Mouse (Mus musculus) forebrain, embryonic 11.5 days (tissue): ENCODE results near the gene Fbn1. TPM values are rescaled to one million over a fixed set of nuclear protein-coding genes. Genes with fewer than 3 reads are reported as not detected.

Source experiments
- ATAC-seq: fragments of 200-750 bp; cut with Nextera tagmentation; replicated peaks from 2 replicates; pipeline ENCODE4 v1.8.0; 2017; ENCODE audit warnings: moderate TSS enrichment; ENCODE audit not compliant: low FRiP score
- DNase-seq: peaks from one replicate; pipeline ENCODE4 v3.0.0-alpha.2; 2017; ENCODE audit warnings: low spot score
- H3K27ac ChIP-seq: fragments of 300-500 bp; sonication (generic); 2 replicates; pipeline ENCODE4 v1.5.1; 2014; ENCODE audit warnings: low read depth, low read length
- H3K27me3 ChIP-seq: fragments of 300-500 bp; sonication (generic); 2 replicates; pipeline ENCODE4 v1.6.1; 2014; ENCODE audit warnings: mild to moderate bottlenecking, low read length, mixed read lengths; ENCODE audit not compliant: control insufficient read depth, insufficient read depth
- H3K36me3 ChIP-seq: fragments of 300-500 bp; sonication (generic); 2 replicates; pipeline ENCODE4 v1.6.1; 2014; ENCODE audit warnings: mild to moderate bottlenecking, low read length, moderate library complexity, mixed read lengths; ENCODE audit not compliant: control insufficient read depth, insufficient read depth
- H3K4me1 ChIP-seq: fragments of 300-500 bp; sonication (generic); replicated peaks from 2 replicates; pipeline ENCODE4 v1.6.1; 2014; ENCODE audit warnings: low read length, mixed read lengths; ENCODE audit not compliant: control insufficient read depth, insufficient read depth
- H3K4me2 ChIP-seq: fragments of 300-500 bp; sonication (generic); 2 replicates; pipeline ENCODE4 v1.6.1; 2014; ENCODE audit warnings: low read depth, mild to moderate bottlenecking, low read length, moderate library complexity, mixed read lengths; ENCODE audit not compliant: severe bottlenecking
- H3K4me3 ChIP-seq: fragments of 300-500 bp; sonication (generic); 2 replicates; pipeline ENCODE4 v1.5.1; 2014; ENCODE audit warnings: low read depth, low read length
- H3K9ac ChIP-seq: fragments of 300-500 bp; sonication (generic); 2 replicates; pipeline ENCODE4 v1.6.1; 2014; ENCODE audit warnings: low read length
- H3K9me3 ChIP-seq: fragments of 300-500 bp; sonication (generic); 2 replicates; pipeline ENCODE4 v1.6.1; 2016; ENCODE audit warnings: low read length, mixed read lengths; ENCODE audit not compliant: control insufficient read depth
- WGBS: fragments of 180-500 bp; shearing (Covaris S2); extraction: QIAGEN DNeasy Blood & Tissue Kit; methylation state at CpG from one replicate; pipeline ENCODE4 v1.1.7; 2014; 5-methylcytosine and 5-hydroxymethylcytosine counted together
- polyA plus RNA-seq: library from polyadenylated mRNA; unstranded; fragments of >200 nt; fragmentation: Nextera tagmentation; extraction: Ambion mirVana; gene quantifications from 2 replicates; pipeline ENCODE4 v1.2.1, GENCODE M21; 2014

Fbn1 gene
- polyA plus RNA-seq, 1 experiment from 2014 or later: 8.8 TPM

DNA sequence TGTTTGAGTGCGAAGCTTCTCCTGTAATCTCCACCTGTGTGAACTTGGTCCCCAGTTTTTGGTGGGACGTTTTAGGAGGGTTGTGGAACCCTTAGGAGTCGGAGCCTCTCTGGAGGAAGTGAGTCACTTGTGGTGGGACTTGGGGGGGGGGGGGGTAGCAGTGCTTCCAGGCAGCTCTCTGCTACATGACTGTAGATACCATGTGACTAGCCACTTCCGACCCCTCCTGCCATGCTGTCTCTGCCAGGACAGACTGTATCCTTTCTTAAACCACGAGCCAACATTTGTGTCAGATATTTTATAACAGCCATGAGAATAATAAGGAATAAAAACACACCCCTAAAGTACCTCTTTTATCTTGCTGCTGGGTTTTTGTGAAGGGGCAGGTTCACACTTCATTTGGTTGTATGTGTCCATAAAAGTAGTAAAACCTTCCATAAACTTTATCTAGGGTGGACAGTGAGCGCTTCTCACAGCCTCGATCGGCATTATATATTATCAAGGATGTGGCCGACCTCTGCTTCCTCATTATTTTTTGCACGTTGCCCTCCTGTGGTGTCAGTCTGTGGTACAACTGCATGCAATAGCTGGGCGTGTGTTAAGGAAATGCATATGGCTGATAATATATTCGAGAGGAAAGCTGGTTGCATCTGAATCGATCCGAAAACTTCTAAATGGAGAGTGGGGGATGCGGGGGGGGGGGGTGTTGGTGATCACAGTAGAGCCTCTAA is 51.6 kb downstream of the Fbn1 start:
- H3K9ac ChIP-seq: no peak overlapping the region
- no peak for DNase-seq
- 86% methylated on average over 15 of the region's 15 CpGs for whole genome bisulfite sequencing

DNA sequence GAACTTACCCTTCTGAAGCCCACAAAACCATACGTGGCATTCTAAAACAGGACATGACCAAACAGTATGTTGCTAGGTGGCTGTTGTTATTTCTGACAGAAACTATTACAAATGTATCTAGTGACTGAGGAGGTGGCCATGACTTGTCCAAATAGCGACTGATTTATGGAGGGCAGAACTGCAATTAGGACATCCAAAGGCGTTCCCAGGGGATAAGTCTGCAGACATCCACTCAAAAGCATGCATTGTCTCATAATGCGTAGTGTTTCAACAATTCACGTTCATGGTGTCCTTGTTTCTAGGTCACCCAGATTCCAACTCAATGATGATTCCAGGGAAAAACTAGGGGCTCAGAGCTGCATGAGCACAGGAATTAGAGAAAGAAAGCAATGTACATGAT is 53.0 kb downstream of the Fbn1 start:
- no peaks in the 10 kb centered on the region for H3K27me3 ChIP-seq
- H3K27ac ChIP-seq: no peak overlapping the region
- no peak overlapping the region for H3K9ac ChIP-seq
- ATAC-seq (no peak), DNase-seq (no peak)
- no peaks in the 10 kb centered on the region for H3K9me3 ChIP-seq
- no peaks in the 10 kb centered on the region for H3K36me3 ChIP-seq
- H3K4me3 ChIP-seq: no peak overlapping the region
- WGBS: 94% methylated on average over 5 of the region's 5 CpGs
- H3K4me1 ChIP-seq: no peaks in the 10 kb centered on the region
- no peak overlapping the region for H3K4me2 ChIP-seq

More for the DNA sequence above, 51.6 kb downstream of the Fbn1 start:
- H3K27ac ChIP-seq: no peak overlapping the region
- no peak for ATAC-seq
- H3K9me3 ChIP-seq: no peaks in the 10 kb centered on the region
- H3K4me3 ChIP-seq: no peak overlapping the region
- no peak overlapping the region for H3K4me2 ChIP-seq
- no peaks in the 10 kb centered on the region for H3K4me1 ChIP-seq
- no peaks in the 10 kb centered on the region for H3K27me3 ChIP-seq
- H3K36me3 ChIP-seq: no peaks in the 10 kb centered on the region

DNA sequence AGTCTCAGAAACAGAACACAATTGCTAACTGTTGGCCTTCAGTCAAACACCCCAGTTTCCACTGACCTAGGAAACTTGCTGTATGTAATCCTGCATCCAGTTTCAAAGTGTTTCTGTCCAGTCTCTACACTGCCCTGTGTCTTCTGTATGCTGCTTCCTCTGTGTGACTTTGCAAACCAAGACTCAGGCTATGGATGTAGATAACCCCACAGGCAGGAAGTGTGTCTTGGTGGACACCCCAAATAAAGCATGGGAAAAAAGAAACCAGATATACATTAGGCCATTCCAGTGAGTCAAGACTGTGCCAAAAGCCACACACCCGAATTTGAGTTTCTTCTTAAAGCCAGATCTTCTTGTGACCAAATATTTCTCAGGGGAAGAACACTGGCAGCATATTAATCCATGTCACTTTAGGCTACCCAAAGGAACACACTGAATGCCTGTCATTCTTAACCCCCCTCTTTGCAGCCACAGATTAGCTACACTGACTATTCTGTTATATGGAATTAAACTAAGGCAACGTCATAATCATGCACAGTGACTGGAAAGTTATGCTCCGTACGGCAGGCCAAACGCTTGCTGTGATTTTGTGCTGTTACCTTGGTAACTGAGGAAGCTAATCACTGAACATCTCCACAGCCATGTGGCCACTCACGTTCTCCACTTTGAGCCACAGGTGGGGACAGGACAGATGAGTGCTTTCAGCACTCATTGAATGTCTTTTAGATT is 55.3 kb downstream of the Fbn1 start:
- 56% methylated on average over 6 of the region's 6 CpGs for WGBS
- no peaks in the 10 kb centered on the region for H3K9me3 ChIP-seq
- no peaks in the 10 kb centered on the region for H3K4me1 ChIP-seq
- H3K27me3 ChIP-seq: no peaks in the 10 kb centered on the region
- no peaks in the 10 kb centered on the region for H3K36me3 ChIP-seq
- no peak for ATAC-seq
- H3K4me2 ChIP-seq: no peak overlapping the region
- H3K27ac ChIP-seq: no peak overlapping the region
- no peak for DNase-seq
- no peak overlapping the region for H3K9ac ChIP-seq
- H3K4me3 ChIP-seq: no peak overlapping the region

DNA sequence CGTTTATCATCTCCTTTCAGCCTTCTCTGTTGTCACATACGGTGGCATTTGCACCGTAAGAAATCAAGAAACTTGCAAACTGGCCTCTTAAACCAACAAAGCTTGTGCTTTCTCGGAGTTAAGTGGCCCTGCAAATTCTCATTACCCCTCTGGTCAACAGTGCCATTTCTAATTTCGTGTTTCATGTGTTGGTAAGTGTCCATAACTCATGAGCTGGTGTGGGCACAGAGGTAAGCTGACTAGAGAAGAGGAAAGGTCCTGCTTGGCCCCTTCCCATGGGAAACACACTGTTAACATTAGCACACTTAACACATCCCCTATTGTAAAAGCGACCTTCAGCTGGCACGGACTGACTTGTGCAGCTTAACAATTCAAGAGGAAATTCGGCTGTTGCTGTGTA is 58.4 kb downstream of the Fbn1 start:
- H3K4me2 ChIP-seq: no peak overlapping the region
- no peak overlapping the region for H3K27ac ChIP-seq
- H3K4me3 ChIP-seq: no peak overlapping the region
- no peaks in the 10 kb centered on the region for H3K27me3 ChIP-seq
- no peaks in the 10 kb centered on the region for H3K9me3 ChIP-seq
- no peak overlapping the region for H3K9ac ChIP-seq
- WGBS: 88% methylated on average over 8 of the region's 8 CpGs
- no peaks in the 10 kb centered on the region for H3K36me3 ChIP-seq
- ATAC-seq (no peak), DNase-seq (no peak)
- H3K4me1 ChIP-seq: no peaks in the 10 kb centered on the region

DNA sequence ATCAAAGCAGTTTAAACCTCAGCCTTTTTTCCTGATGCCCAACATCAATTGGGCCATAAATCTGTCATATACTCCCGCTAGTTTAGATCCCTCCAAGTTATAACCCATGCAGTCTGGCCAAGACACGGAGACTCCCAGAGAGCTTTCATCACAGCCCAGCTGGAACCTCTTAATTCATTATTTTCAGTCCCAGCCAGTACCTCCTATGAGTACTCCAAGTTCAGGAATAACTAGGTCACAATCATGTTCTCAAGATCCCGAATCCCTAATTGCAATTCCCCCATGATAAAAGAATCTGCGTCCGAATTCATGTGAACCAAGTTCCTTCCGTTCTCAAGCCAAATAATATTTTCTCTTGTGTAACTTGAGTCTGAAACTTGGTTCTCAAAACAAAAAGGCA is 58.9 kb downstream of the Fbn1 start:
- H3K9ac ChIP-seq: no peak overlapping the region
- H3K27me3 ChIP-seq: no peaks in the 10 kb centered on the region
- WGBS: 92% methylated on average over 6 of the region's 6 CpGs
- H3K4me1 ChIP-seq: no peaks in the 10 kb centered on the region
- ATAC-seq (no peak), DNase-seq (no peak)
- H3K4me3 ChIP-seq: no peak overlapping the region
- no peaks in the 10 kb centered on the region for H3K36me3 ChIP-seq
- H3K27ac ChIP-seq: no peak overlapping the region
- no peaks in the 10 kb centered on the region for H3K9me3 ChIP-seq
- no peak overlapping the region for H3K4me2 ChIP-seq

DNA sequence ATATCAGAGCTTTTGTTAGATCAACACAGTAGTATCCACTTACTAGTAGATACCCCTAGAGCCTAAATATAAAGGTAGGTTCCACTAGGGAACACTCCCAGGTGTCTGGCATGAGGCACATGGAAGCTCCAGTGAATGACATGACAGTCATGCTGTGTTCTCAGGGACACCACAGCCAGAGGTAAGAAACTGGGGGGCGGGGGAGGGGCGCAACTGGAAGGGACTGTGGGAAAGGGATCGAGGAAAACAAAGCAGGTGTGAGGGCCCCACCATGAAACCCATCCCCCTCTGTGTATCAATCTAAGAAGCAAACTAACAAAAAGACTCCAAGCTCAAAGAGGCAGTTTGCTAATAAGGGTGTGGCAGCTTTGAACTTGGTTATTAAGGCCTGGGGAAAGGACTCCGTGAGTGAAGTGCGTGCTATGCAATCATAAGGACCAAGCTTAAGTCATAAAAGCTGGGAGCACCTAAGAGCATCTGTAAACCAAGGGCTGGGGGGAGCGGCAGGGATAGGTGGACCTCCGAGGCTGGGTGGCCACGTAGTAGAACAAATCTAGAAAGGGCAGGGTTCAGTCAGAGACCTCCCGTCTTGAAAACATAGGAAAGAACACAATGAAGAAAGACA is 60.4 kb downstream of the Fbn1 start:
- Histone ChIP-seq H3K4me3 (no peak overlapping the region), H3K27me3 (no peaks in the 10 kb centered on the region), H3K9ac (no peak overlapping the region), H3K4me1 (no peaks in the 10 kb centered on the region), H3K9me3 (no peaks in the 10 kb centered on the region), H3K36me3 (no peaks in the 10 kb centered on the region), H3K4me2 (no peak overlapping the region), H3K27ac (no peak overlapping the region)
- DNase-seq (no peak), ATAC-seq (no peak)
- WGBS: 84% methylated on average over 9 of the region's 9 CpGs

DNA sequence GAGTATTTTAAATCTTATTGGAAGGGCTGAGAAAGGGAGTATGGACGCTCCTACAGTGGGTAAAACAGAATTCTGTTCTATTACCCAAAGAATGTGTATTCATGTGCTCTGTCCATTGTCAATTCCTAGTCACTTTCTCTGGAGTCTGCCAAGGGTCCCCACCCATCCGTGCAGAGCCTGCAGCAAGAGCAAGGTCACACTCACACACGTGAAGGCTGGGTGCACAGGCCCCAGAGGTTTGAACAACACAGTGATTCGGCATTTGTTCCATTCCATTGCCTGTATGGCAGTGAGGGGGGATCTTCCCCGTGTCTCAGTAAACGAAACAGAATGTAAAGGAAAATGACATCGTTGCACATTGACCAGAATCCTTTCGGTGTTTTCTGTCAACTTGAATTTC is 69.4 kb downstream of the Fbn1 start:
- no peak for ATAC-seq
- WGBS: 78% methylated on average over 8 of the region's 8 CpGs
- Histone ChIP-seq H3K4me3 (no peak overlapping the region), H3K27me3 (no peaks in the 10 kb centered on the region), H3K4me2 (no peak overlapping the region), H3K4me1 (no peaks in the 10 kb centered on the region), H3K9me3 (no peaks in the 10 kb centered on the region), H3K27ac (no peak overlapping the region), H3K9ac (no peak overlapping the region), H3K36me3 (no peaks in the 10 kb centered on the region)
- DNase-seq: no peak

DNA sequence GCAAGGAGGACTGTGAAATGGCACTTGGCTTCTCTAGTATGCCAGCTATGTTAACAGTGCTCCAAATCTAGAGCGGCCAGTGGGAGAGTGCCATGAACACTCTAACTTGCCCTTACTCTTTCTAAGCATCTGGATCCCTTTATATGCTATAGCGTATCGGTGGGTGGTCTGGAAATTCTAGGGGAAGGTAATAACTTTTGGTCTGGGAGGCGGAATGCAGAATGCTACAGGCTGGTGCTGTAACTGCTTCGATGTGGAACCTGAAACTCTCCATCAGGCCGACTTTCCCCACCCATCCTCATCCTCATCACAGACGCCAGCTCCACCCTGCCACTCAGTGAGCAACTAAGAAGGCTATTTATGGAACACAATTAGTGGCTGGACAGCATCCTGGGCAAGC is 71.6 kb downstream of the Fbn1 start:
- Histone ChIP-seq H3K9me3 (no peaks in the 10 kb centered on the region), H3K4me2 (no peak overlapping the region), H3K27me3 (no peaks in the 10 kb centered on the region), H3K4me1 (no peaks in the 10 kb centered on the region), H3K36me3 (no peaks in the 10 kb centered on the region), H3K27ac (no peak overlapping the region), H3K9ac (no peak overlapping the region), H3K4me3 (no peak overlapping the region)
- WGBS: 77% methylated on average over 7 of the region's 7 CpGs
- ATAC-seq: no peak
- DNase-seq: no peak
